Mouse (Mus musculus) liver, embryonic 14.5 days (tissue): ENCODE results near the gene Nr2f2.

Experiments used
- CTCF ChIP-seq: IDR thresholded peaks from 2 replicates; pipeline ENCODE4 v1.5.1; 2016; ENCODE audit warnings: antibody characterized with exemption, low read depth, control low read depth
- EP300 ChIP-seq: IDR thresholded peaks from 2 replicates; pipeline ENCODE4 v1.6.1; 2016; ENCODE audit warnings: antibody characterized with exemption, low read depth

DNA sequence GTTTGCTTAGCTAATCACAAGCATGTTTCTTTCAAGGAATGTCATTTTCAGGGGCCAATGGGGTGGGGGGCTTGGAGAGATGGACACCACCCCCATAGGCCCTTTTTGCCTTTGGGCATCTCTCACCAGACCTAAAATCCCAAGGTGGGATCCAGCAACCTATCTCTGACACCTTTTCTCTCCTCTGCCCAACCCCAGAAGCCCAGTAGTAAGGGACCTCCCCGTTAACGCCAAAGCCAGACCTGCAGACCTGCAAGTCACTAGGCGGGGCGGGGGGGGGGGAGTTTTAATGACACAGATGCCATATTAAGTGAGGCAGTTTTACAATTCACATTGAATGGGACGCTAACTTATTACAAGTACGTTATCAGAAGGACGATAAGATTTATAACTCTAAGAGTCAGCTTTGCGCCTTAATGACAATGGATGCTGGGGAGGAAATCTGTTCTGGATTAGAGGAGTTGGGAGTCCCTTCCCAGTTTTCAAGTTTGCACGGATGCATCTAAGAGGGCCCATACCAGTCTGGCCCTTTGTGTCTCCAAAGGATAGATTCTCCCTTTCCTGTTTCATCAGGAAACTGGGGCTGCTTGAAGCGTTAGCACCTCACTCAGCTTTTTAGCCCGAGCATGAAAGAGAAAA, 17.4 kb downstream of the Nr2f2 start:
- no peak for TF ChIP-seq CTCF
- no peak for TF ChIP-seq EP300
